Mouse (Mus musculus): Measurements from ENCODE around the gene Tmem145.
"Not testable (repeated sequence)": the region's sequence is repeated elsewhere in the genome, so short reads cannot be mapped to it uniquely, and the experiment has no call there.

DNA sequence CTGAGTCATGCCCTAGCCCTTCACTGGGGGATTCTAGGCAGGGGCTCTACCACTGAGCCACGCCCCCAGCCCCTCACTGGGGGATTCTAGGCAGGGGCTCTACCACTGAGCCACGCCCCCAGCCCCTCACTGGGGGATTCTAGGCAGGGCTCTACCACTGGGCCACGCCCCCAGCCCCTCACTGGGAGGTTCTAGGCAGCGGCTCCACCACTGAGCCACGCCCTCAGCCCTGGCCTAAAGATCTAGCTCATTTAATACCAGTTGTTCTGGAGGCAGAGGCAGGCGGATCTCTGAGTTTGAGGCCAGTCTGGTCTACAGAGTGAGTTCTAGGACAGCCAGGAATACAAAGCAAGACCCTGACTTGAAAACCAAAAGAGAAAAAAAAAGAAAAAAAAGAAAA is 19.5 kb downstream of the Tmem145 start:
- TF ChIP-seq POLR2A (IDR thresholded peaks at IDR 0.05; ENCODE audit: borderline replicate concordance, control insufficient read depth, low read depth, low read length); CTCF (IDR thresholded peaks at IDR 0.05; ENCODE audit: control insufficient read depth, insufficient read depth, low read length): not testable (repeated sequence)
